Mouse (Mus musculus) embryonic fibroblast, embryonic 13.5 days (primary cell): ENCODE data around the gene Efnb3. TPM values are rescaled to one million over a fixed set of nuclear protein-coding genes. Genes with fewer than 3 reads are reported as not detected.

ENCODE experiments used
- H3K27ac ChIP-seq: 2 replicates; pipeline ENCODE4 v1.5.1; 2012; ENCODE audit warnings: low read length, control low read depth, inconsistent platforms; ENCODE audit not compliant: insufficient read depth
- H3K4me1 ChIP-seq: 2 replicates; pipeline ENCODE4 v1.6.1; 2011; ENCODE audit warnings: low read length; ENCODE audit not compliant: control insufficient read depth, insufficient read depth
- H3K4me3 ChIP-seq: 2 replicates; pipeline ENCODE4 v1.5.1; 2011; ENCODE audit warnings: mild to moderate bottlenecking, control low read depth, low read length; ENCODE audit not compliant: insufficient read depth
- CTCF ChIP-seq: IDR thresholded peaks from 2 replicates; pipeline ENCODE4 v1.5.1; 2011; ENCODE audit warnings: mild to moderate bottlenecking, control low read depth, low read length, moderate library complexity, borderline replicate concordance; ENCODE audit not compliant: insufficient read depth
- POLR2A ChIP-seq: IDR thresholded peaks from 2 replicates; pipeline ENCODE4 v1.6.1; 2011; ENCODE audit warnings: low read depth, mild to moderate bottlenecking, control low read depth, low read length, moderate library complexity
- polyA plus RNA-seq: library from polyadenylated mRNA; stranded (reverse); fragments of >200 nt; gene quantifications from 2 replicates; pipeline ENCODE4 v1.2.4, GENCODE M21; 2011; ENCODE audit warnings: low read depth; ENCODE audit not compliant: missing spikeins, insufficient read length

The Efnb3 gene
- polyA plus RNA-seq, 1 experiment, result 2.6 TPM

GRCm38 (mm10) chr11:69584008-69584407 lies 24.0 kb upstream of the Efnb3 start:
- TF ChIP-seq CTCF (no peak), POLR2A (no peak)
- H3K4me3 ChIP-seq, result no peak overlapping the region

GRCm38 (mm10) chr11:69582230-69582805 lies 22.3 kb upstream of the Efnb3 start:
- peak overlapping the region; percentile 42 for H3K4me3 ChIP-seq
- TF ChIP-seq CTCF, result no peak
- no peak for TF ChIP-seq POLR2A
- no peak overlapping the region for H3K27ac ChIP-seq
- peaks cover 15% of the 10 kb centered on the region for H3K4me1 ChIP-seq

More at GRCm38 (mm10) chr11:69584008-69584407, 24.0 kb upstream of the Efnb3 start:
- Histone ChIP-seq H3K4me1 (peaks cover 10% of the 10 kb centered on the region), H3K27ac (no peak overlapping the region)

DNA sequence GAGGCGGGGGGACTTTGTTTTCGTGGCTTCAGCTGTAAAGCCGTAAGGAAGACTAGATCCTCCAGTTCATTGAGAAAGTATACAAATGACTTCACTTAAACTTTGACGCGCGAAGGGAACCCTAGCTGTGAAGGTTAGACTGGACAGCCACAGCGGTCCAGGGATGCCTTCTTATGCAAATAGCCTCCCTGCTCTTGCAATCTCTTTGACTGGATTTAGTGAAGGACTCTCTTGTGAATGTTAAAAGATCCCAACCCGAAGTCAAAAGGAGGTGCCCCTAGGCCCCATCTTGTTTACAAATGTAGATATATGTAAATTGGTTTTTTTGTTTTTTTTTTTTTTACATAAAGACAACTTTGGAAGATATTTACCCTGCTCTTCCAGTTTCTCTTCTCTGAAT lies 21.8 kb upstream of the Efnb3 start:
- Histone ChIP-seq H3K4me1 (peaks cover 18% of the 10 kb centered on the region), H3K27ac (peak overlapping the region; percentile 75), H3K4me3 (peak overlapping the region; percentile 90)
- TF ChIP-seq POLR2A (no peak), CTCF (no peak)

- TF ChIP-seq POLR2A (peak; percentile 60), CTCF (no peak)
- Histone ChIP-seq H3K4me1 (peaks cover 18% of the 10 kb centered on the region), H3K27ac (peak overlapping the region; percentile 93), H3K4me3 (peak overlapping the region; percentile 90)
Observed at GRCm38 (mm10) chr11:69581147-69581688, 21.2 kb upstream of the Efnb3 start.

GRCm38 (mm10) chr11:69580572-69581146 lies 20.7 kb upstream of the Efnb3 start:
- Histone ChIP-seq H3K27ac (peak overlapping the region; percentile 93), H3K4me3 (peak overlapping the region; percentile 90), H3K4me1 (peaks cover 18% of the 10 kb centered on the region)
- TF ChIP-seq POLR2A, result peak; percentile 23
- no peak for TF ChIP-seq CTCF

DNA sequence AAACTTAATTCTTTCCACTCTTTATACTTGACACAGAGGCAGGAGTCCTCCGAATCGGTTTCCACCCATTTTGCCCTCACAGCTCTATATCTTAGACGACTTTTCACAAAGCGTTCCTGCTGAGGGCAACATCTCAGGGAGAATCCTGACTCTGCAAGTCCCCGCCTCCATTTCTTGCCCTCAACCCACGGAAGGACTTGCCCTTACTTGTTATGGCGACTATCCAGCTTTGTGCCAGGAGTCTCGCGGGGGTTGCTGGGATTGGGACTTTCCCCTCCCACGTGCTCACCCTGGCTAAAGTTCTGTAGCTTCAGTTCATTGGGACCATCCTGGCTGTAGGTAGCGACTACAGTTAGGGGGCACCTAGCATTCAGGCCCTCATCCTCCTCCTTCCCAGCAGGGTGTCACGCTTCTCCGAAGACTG lies 20.1 kb upstream of the Efnb3 start, which contains the start of the genes Wrap53 and Trp53:
Gene Wrap53, minus strand, starts transcription at position 165 of the 424 bp plus-strand sequence.
Gene Trp53, plus strand, starts transcription at position 269 of the 424 bp plus-strand sequence.
- Histone ChIP-seq H3K4me1 (peaks cover 18% of the 10 kb centered on the region), H3K27ac (peak within 1 kb of the TSS; percentile 93), H3K4me3 (peak within 1 kb of the TSS; percentile 90)
- TF ChIP-seq CTCF, result no peak
- TF ChIP-seq POLR2A, result peak; percentile 92

DNA sequence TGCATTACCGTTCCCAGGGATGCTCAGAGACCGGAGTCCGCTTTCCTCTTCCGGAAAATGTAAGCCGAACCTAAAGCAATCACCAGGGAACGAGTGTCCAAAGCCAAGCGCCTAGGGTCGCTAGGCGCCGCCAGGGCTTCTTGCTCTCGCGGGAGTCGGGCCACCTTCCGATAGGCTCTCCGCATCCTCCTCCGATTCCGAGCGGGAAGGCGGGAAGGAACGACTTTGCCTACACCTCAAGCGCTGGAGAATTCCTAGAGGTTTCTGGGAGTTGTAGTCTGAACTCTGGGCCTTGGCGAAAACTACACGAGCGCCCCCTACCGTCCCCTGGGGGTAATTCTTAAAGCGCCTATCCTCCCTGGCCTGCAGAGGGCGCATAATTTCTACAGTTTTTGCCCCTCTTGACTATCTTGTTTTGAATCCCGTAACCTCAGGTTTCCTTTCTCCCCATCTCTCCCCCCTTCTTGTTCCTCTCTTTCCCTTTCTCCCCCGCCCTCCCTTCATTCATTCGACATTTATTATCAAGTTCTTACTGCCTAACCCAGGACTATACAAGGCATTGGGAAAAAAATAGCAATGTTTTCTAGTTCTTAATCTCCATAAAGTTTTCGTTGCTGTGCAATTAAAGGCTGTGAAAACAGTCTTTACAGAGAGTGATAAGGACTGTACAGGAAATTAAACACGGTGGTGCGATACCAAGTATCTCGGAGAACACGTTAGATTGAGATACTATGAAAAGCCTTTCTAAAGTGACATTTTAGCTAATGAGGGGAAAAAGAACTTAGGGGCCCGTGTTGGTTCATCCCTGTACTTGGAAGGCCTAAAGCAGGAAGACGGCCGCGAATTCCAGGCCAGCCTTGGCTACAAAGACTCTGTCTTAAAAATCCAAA lies 19.4 kb upstream of the Efnb3 start:
- peak overlapping the region; percentile 88 for H3K27ac ChIP-seq
- TF ChIP-seq CTCF, result peak; percentile 68
- TF ChIP-seq POLR2A, result peak; percentile 73
- peak overlapping the region; percentile 81 for H3K4me3 ChIP-seq
- peaks cover 18% of the 10 kb centered on the region for H3K4me1 ChIP-seq

- H3K27ac ChIP-seq, result no peak overlapping the region
- H3K4me1 ChIP-seq, result peaks cover 18% of the 10 kb centered on the region
- TF ChIP-seq POLR2A (no peak), CTCF (no peak)
- H3K4me3 ChIP-seq, result peak overlapping the region; percentile 81
Observed at GRCm38 (mm10) chr11:69578301-69578700, 18.3 kb upstream of the Efnb3 start.

DNA sequence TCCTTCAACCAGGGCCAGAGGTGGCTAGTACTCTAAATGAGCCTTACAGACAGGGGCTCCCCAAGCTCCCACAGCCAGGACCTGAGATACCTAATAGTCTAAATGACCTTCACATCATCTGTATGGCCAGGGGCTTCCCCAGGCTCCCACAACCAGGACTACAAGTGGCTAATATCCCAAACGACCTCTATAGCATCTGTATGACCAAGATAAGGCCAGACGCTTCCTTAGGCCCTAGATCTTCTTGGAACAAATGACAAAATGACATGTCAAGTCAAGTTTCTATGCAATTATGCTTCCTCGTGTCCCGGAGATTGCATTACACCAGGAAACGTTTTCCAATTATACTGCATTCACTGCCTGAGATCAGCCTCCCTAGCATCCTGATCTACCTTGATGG lies 16.3 kb upstream of the Efnb3 start:
- Histone ChIP-seq H3K4me3 (no peak overlapping the region), H3K4me1 (peaks cover 8% of the 10 kb centered on the region; the same call in 1 of the 2 replicates), H3K27ac (no peak overlapping the region)
- TF ChIP-seq CTCF (no peak), POLR2A (no peak)
